Mouse (Mus musculus): ENCODE measurements at regions not wholly inside any gene's neighbourhood (a gene's known extent, or its start where the extent isn't known, plus 50 kb on each side); places are given as distances from the start of the nearest gene placed in this dataset.

GRCm38 (mm10) chr7:40195366-40195765 lies 677.8 kb downstream of the Zfp619 start:
- H3K4me3 ChIP-seq: no peak overlapping the region
- H3K36me3 ChIP-seq: no peaks in the 10 kb centered on the region
- H3K27me3 ChIP-seq: no peaks in the 10 kb centered on the region
- H3K4me2 ChIP-seq (replicated peaks): no peak overlapping the region
- WGBS: 79% methylated on average over 3 of the region's 3 CpGs
- H3K27ac ChIP-seq: no peak overlapping the region
- no peaks in the 10 kb centered on the region for H3K4me1 ChIP-seq
- H3K9ac ChIP-seq: no peak overlapping the region
- no peak for ATAC-seq (ENCODE audit: low FRiP score, low read depth)
- H3K9me3 ChIP-seq: no peaks in the 10 kb centered on the region

- ATAC-seq (ENCODE audit: low FRiP score, low read depth): no peak
- Histone ChIP-seq H3K27me3 (no peaks in the 10 kb centered on the region), H3K4me3 (no peak overlapping the region), H3K4me1 (no peaks in the 10 kb centered on the region), H3K9ac (no peak overlapping the region), H3K36me3 (no peaks in the 10 kb centered on the region), H3K9me3 (no peaks in the 10 kb centered on the region), H3K4me2 (replicated peaks) (no peak overlapping the region), H3K27ac (no peak overlapping the region)
- WGBS: 70% methylated on average over 1 of the region's 1 CpGs
Observed at GRCm38 (mm10) chr7:40202615-40203014, 685.0 kb downstream of the Zfp619 start.

DNA sequence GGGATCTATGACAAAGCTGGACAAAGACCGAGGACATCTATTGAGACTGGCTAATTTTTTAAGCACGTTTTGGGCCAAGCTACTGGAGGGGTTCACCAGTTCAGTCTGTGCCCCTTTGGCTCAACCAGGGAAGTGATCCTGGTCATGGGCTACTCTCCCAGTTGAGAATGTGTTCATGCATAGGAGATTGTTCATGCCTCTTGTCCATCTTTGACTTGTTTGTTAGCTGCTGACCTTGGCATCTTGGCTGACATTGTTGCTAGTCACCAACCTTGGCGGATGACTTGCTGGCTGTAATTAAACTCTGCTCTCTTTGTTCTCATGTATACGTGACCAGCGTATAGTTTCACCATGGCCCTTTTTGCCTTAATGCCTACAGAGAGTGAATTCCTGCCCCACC lies 686.2 kb upstream of the Vstm2b start:
- Histone ChIP-seq H3K36me3 (no peaks in the 10 kb centered on the region), H3K4me1 (peaks cover 2% of the 10 kb centered on the region; the same call in 1 of the 2 replicates), H3K27ac (no peak overlapping the region), H3K4me3 (no peak overlapping the region), H3K27me3 (no peaks in the 10 kb centered on the region), H3K9me3 (no peaks in the 10 kb centered on the region), H3K9ac (no peak overlapping the region), H3K4me2 (replicated peaks) (no peak overlapping the region)
- WGBS: 82% methylated on average over 5 of the region's 5 CpGs
- no peak for ATAC-seq (ENCODE audit: low FRiP score, low read depth)

DNA sequence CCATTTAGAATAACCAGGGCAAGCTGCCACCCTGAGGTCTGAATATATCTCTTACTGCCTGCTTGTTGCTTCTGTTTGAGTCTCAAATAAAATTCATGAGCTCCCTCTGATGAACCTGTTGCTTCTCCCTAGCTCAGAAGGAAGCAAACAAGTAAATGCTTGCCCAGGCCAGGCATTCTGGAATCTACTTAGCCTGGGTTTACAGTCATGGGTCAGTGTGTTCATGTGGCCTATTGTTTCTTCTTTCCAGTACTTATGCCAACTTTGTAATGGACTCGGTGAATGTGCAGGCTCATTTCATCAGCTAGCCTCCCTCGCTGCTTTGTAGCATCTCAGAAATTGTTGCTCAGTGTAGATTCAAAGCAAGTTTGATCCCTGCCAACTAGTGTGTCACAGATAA lies 685.6 kb upstream of the Vstm2b start:
- no peak overlapping the region for H3K4me3 ChIP-seq
- no peaks in the 10 kb centered on the region for H3K27me3 ChIP-seq
- H3K27ac ChIP-seq: no peak overlapping the region
- peaks cover 2% of the 10 kb centered on the region; the same call in 1 of the 2 replicates for H3K4me1 ChIP-seq
- H3K4me2 ChIP-seq (replicated peaks): no peak overlapping the region
- H3K9ac ChIP-seq: no peak overlapping the region
- no peak for ATAC-seq (ENCODE audit: low FRiP score, low read depth)
- H3K36me3 ChIP-seq: no peaks in the 10 kb centered on the region
- WGBS: 90% methylated on average over 2 of the region's 2 CpGs
- no peaks in the 10 kb centered on the region for H3K9me3 ChIP-seq

DNA sequence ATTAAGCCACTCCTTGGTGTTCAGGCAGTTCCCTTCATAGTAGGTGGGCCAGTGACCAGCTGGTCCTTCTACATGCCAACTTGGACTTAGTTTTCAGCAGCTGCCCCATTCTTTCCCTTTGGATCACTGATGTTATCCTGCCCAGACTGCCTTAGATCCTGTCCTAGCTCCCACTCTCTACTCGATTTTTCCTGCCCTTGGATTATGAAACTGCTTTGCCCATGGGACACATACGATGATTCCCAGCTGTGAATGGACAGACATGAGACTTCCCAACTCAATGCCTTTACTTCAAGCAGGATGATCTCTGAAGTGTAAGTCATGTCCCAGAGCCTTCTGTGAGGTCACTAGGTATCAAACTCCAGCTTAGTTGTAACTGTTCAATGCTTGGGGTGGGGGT lies 684.5 kb upstream of the Vstm2b start:
- Histone ChIP-seq H3K9me3 (no peaks in the 10 kb centered on the region), H3K4me3 (no peak overlapping the region), H3K4me2 (replicated peaks) (no peak overlapping the region), H3K9ac (no peak overlapping the region), H3K27ac (no peak overlapping the region), H3K4me1 (peaks cover 2% of the 10 kb centered on the region; the same call in 1 of the 2 replicates), H3K27me3 (no peaks in the 10 kb centered on the region), H3K36me3 (no peaks in the 10 kb centered on the region)
- 78% methylated on average over 2 of the region's 2 CpGs for WGBS
- ATAC-seq (ENCODE audit: low FRiP score, low read depth): no peak

GRCm38 (mm10) chr7:40214395-40214794 lies 683.7 kb upstream of the Vstm2b start:
- ATAC-seq (ENCODE audit: low FRiP score, low read depth): no peak
- Histone ChIP-seq H3K4me3 (no peak overlapping the region), H3K9me3 (no peaks in the 10 kb centered on the region), H3K9ac (no peak overlapping the region), H3K36me3 (no peaks in the 10 kb centered on the region), H3K4me2 (replicated peaks) (no peak overlapping the region), H3K27me3 (no peaks in the 10 kb centered on the region), H3K27ac (no peak overlapping the region), H3K4me1 (peaks cover 2% of the 10 kb centered on the region; the same call in 1 of the 2 replicates)
- 51% methylated on average over 4 of the region's 4 CpGs for WGBS

- no peak; the same call in 1 of the 2 replicates for ATAC-seq (ENCODE audit: low FRiP score, low read depth)
- Histone ChIP-seq H3K27ac (no peak overlapping the region), H3K4me1 (peaks cover 2% of the 10 kb centered on the region; the same call in 1 of the 2 replicates), H3K4me3 (no peak overlapping the region), H3K27me3 (no peaks in the 10 kb centered on the region), H3K4me2 (replicated peaks) (no peak overlapping the region), H3K9ac (no peak overlapping the region), H3K9me3 (no peaks in the 10 kb centered on the region), H3K36me3 (no peaks in the 10 kb centered on the region)
- 65% methylated on average over 2 of the region's 2 CpGs for WGBS
Observed at GRCm38 (mm10) chr7:40215271-40215670, 682.9 kb upstream of the Vstm2b start.

GRCm38 (mm10) chr7:40220549-40220948 lies 677.6 kb upstream of the Vstm2b start:
- Histone ChIP-seq H3K27me3 (no peaks in the 10 kb centered on the region), H3K9ac (no peak overlapping the region), H3K9me3 (no peaks in the 10 kb centered on the region), H3K36me3 (no peaks in the 10 kb centered on the region), H3K4me1 (no peaks in the 10 kb centered on the region; the same call in 1 of the 2 replicates), H3K27ac (no peak overlapping the region), H3K4me2 (replicated peaks) (no peak overlapping the region), H3K4me3 (no peak overlapping the region)
- WGBS: 81% methylated on average over 4 of the region's 4 CpGs
- ATAC-seq (ENCODE audit: low FRiP score, low read depth): no peak

- no peak overlapping the region for H3K27ac ChIP-seq
- no peaks in the 10 kb centered on the region for H3K36me3 ChIP-seq
- H3K27me3 ChIP-seq: no peaks in the 10 kb centered on the region
- no peak for ATAC-seq (ENCODE audit: low FRiP score, low read depth)
- H3K4me3 ChIP-seq: no peak overlapping the region
- H3K4me2 ChIP-seq (replicated peaks): no peak overlapping the region
- H3K4me1 ChIP-seq: no peaks in the 10 kb centered on the region
- no peak overlapping the region for H3K9ac ChIP-seq
- H3K9me3 ChIP-seq: no peaks in the 10 kb centered on the region
- WGBS: 85% methylated on average over 8 of the region's 8 CpGs
Observed at GRCm38 (mm10) chr7:40245188-40245587, 652.9 kb upstream of the Vstm2b start.

DNA sequence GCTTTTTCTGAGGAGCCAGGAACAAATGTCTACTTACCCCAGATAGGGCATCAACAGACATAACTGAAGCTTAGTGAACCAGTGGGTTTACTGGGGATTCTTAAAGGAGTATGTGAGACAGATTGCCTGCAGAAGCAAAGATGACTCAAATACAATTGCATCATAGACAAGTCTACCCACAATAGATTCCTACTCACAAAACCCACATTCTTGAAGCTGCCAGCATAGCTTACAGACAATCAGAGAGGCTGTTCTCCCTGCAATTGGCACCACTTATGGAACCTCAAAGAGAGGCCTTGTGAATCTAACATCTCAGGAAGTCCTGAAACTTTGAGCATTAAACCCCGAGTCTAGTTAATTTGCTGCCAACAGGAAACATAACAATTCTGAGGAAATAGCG lies 649.6 kb upstream of the Vstm2b start:
- no peaks in the 10 kb centered on the region for H3K9me3 ChIP-seq
- no peak for ATAC-seq (ENCODE audit: low FRiP score, low read depth)
- no peak overlapping the region for H3K4me3 ChIP-seq
- 77% methylated on average over 2 of the region's 2 CpGs for WGBS
- no peak overlapping the region for H3K9ac ChIP-seq
- no peaks in the 10 kb centered on the region for H3K36me3 ChIP-seq
- H3K4me1 ChIP-seq: no peaks in the 10 kb centered on the region
- H3K27me3 ChIP-seq: no peaks in the 10 kb centered on the region
- no peak overlapping the region for H3K27ac ChIP-seq
- no peak overlapping the region for H3K4me2 ChIP-seq (replicated peaks)

DNA sequence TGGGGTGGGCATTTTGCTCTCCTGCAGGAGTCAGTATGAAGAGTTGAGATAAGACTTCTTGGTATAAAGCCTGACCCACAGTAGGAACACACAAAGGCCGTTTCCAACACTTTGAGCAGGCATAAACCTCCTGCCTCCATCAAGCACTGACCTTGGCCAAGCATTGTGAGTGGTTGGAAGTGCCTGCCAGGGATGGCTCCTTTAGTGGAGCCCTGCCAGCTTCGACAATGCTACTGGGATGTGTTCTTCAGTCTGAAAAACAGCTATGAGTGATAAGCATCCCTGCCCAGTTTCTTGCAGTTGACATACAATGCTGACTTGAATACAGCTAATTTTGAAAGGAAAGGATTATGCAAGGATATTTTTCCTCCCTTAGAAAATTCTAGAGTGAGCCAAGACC lies 644.6 kb upstream of the Vstm2b start:
- Histone ChIP-seq H3K9ac (no peak overlapping the region), H3K4me1 (0 out of 2 replicates have a peak, but pooled peaks cover 8% of the 10 kb centered on the region), H3K4me3 (no peak overlapping the region), H3K4me2 (replicated peaks) (no peak overlapping the region), H3K9me3 (0 out of 2 replicates have a peak, but pooled peaks cover 6% of the 10 kb centered on the region), H3K27ac (no peak overlapping the region), H3K36me3 (no peaks in the 10 kb centered on the region), H3K27me3 (no peaks in the 10 kb centered on the region)
- WGBS: 58% methylated on average over 2 of the region's 2 CpGs
- no peak for ATAC-seq (ENCODE audit: low FRiP score, low read depth)

GRCm38 (mm10) chr7:40257733-40258376 lies 640.3 kb upstream of the Vstm2b start:
- H3K9me3 ChIP-seq: 0 out of 2 replicates have a peak, but pooled peaks cover 6% of the 10 kb centered on the region
- H3K4me3 ChIP-seq: no peak overlapping the region
- H3K4me2 ChIP-seq (replicated peaks): no peak overlapping the region
- H3K27ac ChIP-seq: no peak overlapping the region
- H3K4me1 ChIP-seq: 0 out of 2 replicates have a peak, but pooled peaks cover 8% of the 10 kb centered on the region
- H3K27me3 ChIP-seq: no peaks in the 10 kb centered on the region
- no peaks in the 10 kb centered on the region for H3K36me3 ChIP-seq
- ATAC-seq (ENCODE audit: low FRiP score, low read depth): peak; percentile 56
- H3K9ac ChIP-seq: no peak overlapping the region
- 54% methylated on average over 1 of the region's 1 CpGs for WGBS

DNA sequence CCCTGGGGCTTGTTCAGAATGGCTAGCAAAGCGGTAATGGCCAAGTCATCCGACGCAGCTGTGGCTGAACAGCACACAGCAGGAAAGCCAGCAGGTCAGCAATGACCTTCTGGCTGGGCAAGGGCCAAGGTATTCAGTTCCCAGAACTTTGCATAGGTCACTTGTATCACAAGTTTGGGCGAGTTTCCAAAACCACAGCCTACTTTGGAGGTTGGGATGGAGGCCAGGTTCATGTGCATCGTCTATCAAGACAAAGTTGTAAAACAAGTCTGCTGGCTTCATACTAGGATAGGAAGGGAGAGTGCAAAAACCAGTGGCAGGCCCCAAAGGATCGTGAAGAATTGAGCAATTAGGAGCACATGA lies 639.8 kb upstream of the Vstm2b start:
- Histone ChIP-seq H3K27me3 (no peaks in the 10 kb centered on the region), H3K36me3 (no peaks in the 10 kb centered on the region), H3K9ac (no peak overlapping the region), H3K27ac (no peak overlapping the region), H3K4me3 (no peak overlapping the region), H3K4me2 (replicated peaks) (no peak overlapping the region), H3K4me1 (0 out of 2 replicates have a peak, but pooled peaks cover 8% of the 10 kb centered on the region), H3K9me3 (0 out of 2 replicates have a peak, but pooled peaks cover 6% of the 10 kb centered on the region)
- ATAC-seq (ENCODE audit: low FRiP score, low read depth): peak; percentile 83
- 37% methylated on average over 6 of the region's 6 CpGs for WGBS

Measured in limb, embryonic 13.5 days (tissue).